Mouse (Mus musculus) MEL (cell line): ENCODE measurements around the gene Kcnj9. TPM values are rescaled to one million over a fixed set of nuclear protein-coding genes. Genes with fewer than 3 reads are reported as not detected.
A peak's percentile ranks its signal among the peaks of the same experiment; 100 is the strongest.

Source experiments
- DNase-seq: peaks from one replicate; pipeline ENCODE4 v3.0.0; 2011; ENCODE audit warnings: low read depth, low spot score
- H3K27ac ChIP-seq: 2 replicates; pipeline ENCODE4 v1.5.1; 2012; ENCODE audit warnings: low read depth, mild to moderate bottlenecking, control low read depth, low read length, moderate library complexity; ENCODE audit not compliant: control insufficient read depth
- H3K27me3 ChIP-seq, 2 experiments: fragments of 150-350 bp in 1 of 2; sonication (generic) in 1 of 2; 2 replicates each; pipeline ENCODE4 v1.6.1; 2012; ENCODE audit warnings: low read length in 2 of 2, mild to moderate bottlenecking in 2 of 2, improper control_type of control experiment in 1 of 2, moderate library complexity in 1 of 2; ENCODE audit not compliant: insufficient read depth in 2 of 2, control insufficient read depth in 1 of 2
- H3K36me3 ChIP-seq, 2 experiments: 2 replicates each; pipeline ENCODE4 v1.6.1; 2012 to 2014; ENCODE audit warnings: low read length in 2 of 2, improper control_type of control experiment in 1 of 2, inconsistent platforms in 1 of 2, mild to moderate bottlenecking in 1 of 2; ENCODE audit not compliant: insufficient read depth in 2 of 2, control insufficient read depth in 1 of 2
- H3K4me1 ChIP-seq, 2 experiments: fragments of 150-350 bp in 1 of 2; sonication (generic) in 1 of 2; 2 replicates each; pipeline ENCODE4 v1.6.1; 2012; ENCODE audit warnings: low read length in 2 of 2, improper control_type of control experiment in 1 of 2, mild to moderate bottlenecking in 1 of 2; ENCODE audit not compliant: insufficient read depth in 2 of 2, control insufficient read depth in 1 of 2
- H3K4me3 ChIP-seq, 2 experiments: fragments of 150-350 bp in 1 of 2; sonication (generic) in 1 of 2; 2 replicates each; pipeline ENCODE4 v1.5.1; 2012; ENCODE audit warnings: low read depth in 2 of 2, low read length in 2 of 2, mild to moderate bottlenecking in 2 of 2, moderate library complexity in 2 of 2, control low read depth in 1 of 2, improper control_type of control experiment in 1 of 2; ENCODE audit not compliant: control insufficient read depth in 1 of 2, insufficient read depth in 1 of 2
- H3K79me2 ChIP-seq: 2 replicates; pipeline ENCODE4 v1.6.1; 2012; ENCODE audit warnings: mild to moderate bottlenecking, low read length, moderate library complexity; ENCODE audit not compliant: control insufficient read depth, poor library complexity, insufficient read depth
- H3K9ac ChIP-seq: 2 replicates; pipeline ENCODE4 v1.6.1; 2012; ENCODE audit warnings: low read depth, mild to moderate bottlenecking, control low read depth, low read length, moderate library complexity; ENCODE audit not compliant: control insufficient read depth, poor library complexity, severe bottlenecking
- H3K9me3 ChIP-seq: fragments of 150-350 bp; sonication (generic); replicated peaks from 2 replicates; pipeline ENCODE4 v1.6.1; 2012; ENCODE audit warnings: mild to moderate bottlenecking, low read length, improper control_type of control experiment, moderate library complexity; ENCODE audit not compliant: insufficient read depth
- BHLHE40 ChIP-seq: IDR thresholded peaks from 2 replicates; pipeline ENCODE4 v1.6.1; 2012; ENCODE audit warnings: low read depth, mild to moderate bottlenecking, inconsistent platforms, low read length, improper control_type of control experiment, borderline replicate concordance
- CHD2 ChIP-seq: IDR thresholded peaks from 2 replicates; pipeline ENCODE4 v1.6.1; 2011; ENCODE audit warnings: low read length, improper control_type of control experiment
- CTCF ChIP-seq, 3 experiments: IDR thresholded peaks in 2 of 3; conservative IDR thresholded peaks in 1 of 3; 2 replicates each; pipeline ENCODE4 v1.5.1; 2011 to 2012; ENCODE audit warnings: low read length in 3 of 3, low read depth in 2 of 3, mild to moderate bottlenecking in 2 of 3, improper control_type of control experiment in 1 of 3, inconsistent platforms in 1 of 3, mixed read lengths in 1 of 3, moderate library complexity in 1 of 3; ENCODE audit not compliant: control insufficient read depth in 1 of 3, insufficient read depth in 1 of 3, poor library complexity in 1 of 3, severe bottlenecking in 1 of 3
- E2F4 ChIP-seq: IDR thresholded peaks from 2 replicates; pipeline ENCODE4 v1.6.1; 2011; ENCODE audit warnings: low read depth, low read length, improper control_type of control experiment, borderline replicate concordance
- ELF1 ChIP-seq: IDR thresholded peaks from 2 replicates; pipeline ENCODE4 v1.6.1; 2014; ENCODE audit warnings: low read depth, mild to moderate bottlenecking, inconsistent platforms, low read length, improper control_type of control experiment, moderate library complexity
- EP300 ChIP-seq, 2 experiments: IDR thresholded peaks; 2 replicates each; pipeline ENCODE4 v1.6.1; 2011; ENCODE audit warnings: improper control_type of control experiment in 2 of 2, low read length in 2 of 2, low read depth in 1 of 2, mild to moderate bottlenecking in 1 of 2
- ETS1 ChIP-seq: IDR thresholded peaks from 2 replicates; pipeline ENCODE4 v1.6.1; 2012; ENCODE audit warnings: low read depth, mild to moderate bottlenecking, inconsistent platforms, low read length, improper control_type of control experiment, moderate library complexity
- GATA1 ChIP-seq: IDR thresholded peaks from 2 replicates; pipeline ENCODE4 v1.6.1; 2011; ENCODE audit warnings: low read depth, low read length, improper control_type of control experiment
- HCFC1 ChIP-seq: IDR thresholded peaks from 2 replicates; pipeline ENCODE4 v1.6.1; 2012; ENCODE audit warnings: low read depth, mild to moderate bottlenecking, inconsistent platforms, low read length, improper control_type of control experiment, moderate library complexity
- JUND ChIP-seq: IDR thresholded peaks from 2 replicates; pipeline ENCODE4 v1.6.1; 2011; ENCODE audit warnings: low read depth, mild to moderate bottlenecking, improper control_type of control experiment, low read length
- MAX ChIP-seq: IDR thresholded peaks from 2 replicates; pipeline ENCODE4 v1.6.1; 2011; ENCODE audit warnings: low read length, improper control_type of control experiment
- MAZ ChIP-seq: IDR thresholded peaks from 2 replicates; pipeline ENCODE4 v1.6.1; 2012; ENCODE audit warnings: low read depth, mild to moderate bottlenecking, inconsistent platforms, low read length, improper control_type of control experiment
- MYB ChIP-seq: IDR thresholded peaks from 2 replicates; pipeline ENCODE4 v1.6.1; 2011; ENCODE audit warnings: mild to moderate bottlenecking, low read depth, low read length, improper control_type of control experiment
- MYC ChIP-seq: IDR thresholded peaks from 2 replicates; pipeline ENCODE4 v1.6.1; 2011; ENCODE audit warnings: low read depth, mild to moderate bottlenecking, low read length, improper control_type of control experiment, moderate library complexity
- POLR2A ChIP-seq, 2 experiments: IDR thresholded peaks; 2 replicates each; pipeline ENCODE4 v1.6.1; 2011 to 2012; ENCODE audit warnings: low read length in 2 of 2, mild to moderate bottlenecking in 2 of 2, control low read depth in 1 of 2, improper control_type of control experiment in 1 of 2, low read depth in 1 of 2, moderate library complexity in 1 of 2; ENCODE audit not compliant: control insufficient read depth in 1 of 2, insufficient read depth in 1 of 2, poor library complexity in 1 of 2
- POLR2AphosphoS2 ChIP-seq: IDR thresholded peaks from 2 replicates; pipeline ENCODE4 v1.6.1; 2011; ENCODE audit warnings: low read length, improper control_type of control experiment
- POLR2AphosphoS5 ChIP-seq: IDR thresholded peaks from 2 replicates; pipeline ENCODE4 v1.6.1; 2012; ENCODE audit warnings: low read depth, borderline replicate concordance, mild to moderate bottlenecking, inconsistent platforms, low read length, moderate library complexity, mixed read lengths
- RAD21 ChIP-seq: IDR thresholded peaks from 2 replicates; pipeline ENCODE4 v1.6.1; 2011; ENCODE audit warnings: mild to moderate bottlenecking, low read depth, low read length, improper control_type of control experiment
- TAL1 ChIP-seq: IDR thresholded peaks from 2 replicates; pipeline ENCODE4 v1.6.1; 2012; ENCODE audit warnings: mild to moderate bottlenecking, inconsistent platforms, low read length, moderate library complexity, mixed read lengths
- TCF12 ChIP-seq: IDR thresholded peaks from 2 replicates; pipeline ENCODE4 v1.6.1; 2014; ENCODE audit warnings: low read depth, mild to moderate bottlenecking, inconsistent platforms, low read length, improper control_type of control experiment, moderate library complexity
- USF2 ChIP-seq, 2 experiments: IDR thresholded peaks; 2 replicates each; pipeline ENCODE4 v1.6.1; 2011 to 2012; ENCODE audit warnings: improper control_type of control experiment in 2 of 2, low read length in 2 of 2, borderline replicate concordance in 1 of 2, inconsistent platforms in 1 of 2, low read depth in 1 of 2, mild to moderate bottlenecking in 1 of 2; ENCODE audit not compliant: insufficient read depth in 1 of 2
- ZMIZ1 ChIP-seq: IDR thresholded peaks from 2 replicates; pipeline ENCODE4 v1.6.1; 2012; ENCODE audit warnings: low read depth, mild to moderate bottlenecking, inconsistent platforms, low read length, improper control_type of control experiment, moderate library complexity
- polyA plus RNA-seq, 2 experiments: library from polyadenylated mRNA; stranded (reverse) in 1 of 2; unstranded in 1 of 2; fragments of >175 nt in 1 of 2; fragments of >200 nt in 1 of 2; gene quantifications; 2 replicates each; pipeline versions ENCODE4 v1.2.1 to v1.2.4; 2012; ENCODE audit warnings: low replicate concordance in 2 of 2, low read depth in 1 of 2; ENCODE audit not compliant: insufficient read length in 2 of 2, insufficient read depth in 1 of 2, missing spikeins in 1 of 2
- total RNA-seq: library from RNA; depleted of rRNA; stranded (reverse); fragments of 300-350 nt; gene quantifications from 2 replicates; pipeline ENCODE4 v1.2.3, GENCODE M21; 2012

Kcnj9 gene
- total and polyA plus RNA-seq, 3 experiments: 0.08 TPM; not detected in 2

GRCm38 (mm10) chr1:172340729-172341321 is 11.7 kb upstream of the Kcnj9 start, which contains the start of gene Kcnj10:
Kcnj10 (plus strand) TSS chr1:172341210.
- Histone ChIP-seq H3K9ac (peak within 1 kb of the TSS; percentile 41), H3K27me3 (peaks cover 3 to 4% of the 10 kb centered on the region in 2 experiments; a peak in 3 of 4 replicates), H3K4me3 (peak within 1 kb of the TSS; percentile 47 to 56), H3K36me3 (peaks cover 0 to 6% of the 10 kb centered on the region in 2 experiments; a peak in 1 of 4 replicates), H3K4me1 (peaks cover 0 to 12% of the 10 kb centered on the region in 2 experiments; a peak in 2 of 4 replicates), H3K79me2 (no peaks in the 10 kb centered on the region), H3K9me3 (no peaks in the 10 kb centered on the region), H3K27ac (no peak within 1 kb of the TSS; the same call in 1 of the 2 replicates)
- peak; percentile 53; the same call in 1 of the 2 replicates for TF ChIP-seq MAX
- peak; percentile 80; the same call in 1 of the 2 replicates for TF ChIP-seq MAZ
- TF ChIP-seq BHLHE40: no peak
- TF ChIP-seq ELF1: peak; percentile 57; the same call in 1 of the 2 replicates
- TF ChIP-seq HCFC1: no peak
- TF ChIP-seq TAL1: no peak
- no peak; the same call in 1 of the 2 replicates for TF ChIP-seq GATA1
- TF ChIP-seq POLR2A (IDR thresholded peaks at IDR 0.05; ENCODE audit: control insufficient read depth in 1 of 2, insufficient read depth in 1 of 2, low read depth in 1 of 2, low read length in 2 of 2, poor library complexity in 1 of 2): peak in 1 of 2 experiments; percentile 53; a peak in 2 of 4 replicates
- peak; percentile 93 for DNase-seq

- H3K79me2 ChIP-seq: no peaks in the 10 kb centered on the region
- no peaks in the 10 kb centered on the region for H3K9me3 ChIP-seq
- TF ChIP-seq BHLHE40 (no peak), USF2 (IDR thresholded peaks at IDR 0.05; ENCODE audit: borderline replicate concordance in 1 of 2, insufficient read depth in 1 of 2, low read depth in 1 of 2, low read length in 2 of 2) (no peak), E2F4 (no peak), ETS1 (no peak), POLR2A (IDR thresholded peaks at IDR 0.05; ENCODE audit: control insufficient read depth in 1 of 2, insufficient read depth in 1 of 2, low read depth in 1 of 2, low read length in 2 of 2, poor library complexity in 1 of 2) (no peak), POLR2AphosphoS5 (no peak), ZMIZ1 (no peak), CHD2 (no peak), MYC (no peak), CTCF (IDR thresholded peaks at IDR 0.05 in 2 of 3, conservative IDR thresholded peaks at IDR 0.05 in 1 of 3; ENCODE audit: control insufficient read depth in 1 of 3, insufficient read depth in 1 of 3, low read depth in 2 of 3, low read length in 3 of 3, poor library complexity in 1 of 3, severe bottlenecking in 1 of 3) (no peak), JUND (no peak), MAX (no peak), EP300 (IDR thresholded peaks at IDR 0.05; ENCODE audit: low read depth in 1 of 2, low read length in 2 of 2) (no peak), TAL1 (no peak), RAD21 (no peak), POLR2AphosphoS2 (no peak), TCF12 (no peak), HCFC1 (no peak), MYB (no peak)
- TF ChIP-seq, all 39 proteins: peak for 0
- DNase-seq: no peak
- Histone ChIP-seq H3K27ac (no peak overlapping the region), H3K36me3 (peaks cover 0 to 6% of the 10 kb centered on the region in 2 experiments; a peak in 1 of 4 replicates), H3K4me1 (peaks cover 0 to 12% of the 10 kb centered on the region in 2 experiments; a peak in 2 of 4 replicates), H3K4me3 (no peak overlapping the region), H3K9ac (no peak overlapping the region), H3K27me3 (peaks cover 5 to 6% of the 10 kb centered on the region in 2 experiments)
Measured at GRCm38 (mm10) chr1:172337411-172338185, 8.5 kb upstream of the Kcnj9 start.
